Mouse (Mus musculus): ENCODE measurements around the gene Hoxc8. TPM values are rescaled to one million over a fixed set of nuclear protein-coding genes. Genes with fewer than 3 reads are reported as not detected.

Hoxc8 gene
- polyA plus RNA-seq, 1 experiment from 2014 or later = not detected

GRCm38 (mm10) chr15:102955833-102956640, 34.4 kb upstream of the Hoxc8 start:
- H3K4me1 ChIP-seq = no peaks in the 10 kb centered on the region
- no peaks in the 10 kb centered on the region for H3K36me3 ChIP-seq (ENCODE audit: poor library complexity, severe bottlenecking)
- peaks cover 99% of the 10 kb centered on the region for H3K27me3 ChIP-seq
- no peaks in the 10 kb centered on the region for H3K9me3 ChIP-seq (replicated peaks)
- H3K4me2 ChIP-seq = no peak overlapping the region
- H3K4me3 ChIP-seq = no peak overlapping the region
- H3K9ac ChIP-seq = no peak overlapping the region
- WGBS = 1% methylated on average over 40 of the region's 40 CpGs
- ATAC-seq = no peak
- H3K27ac ChIP-seq = no peak overlapping the region

DNA sequence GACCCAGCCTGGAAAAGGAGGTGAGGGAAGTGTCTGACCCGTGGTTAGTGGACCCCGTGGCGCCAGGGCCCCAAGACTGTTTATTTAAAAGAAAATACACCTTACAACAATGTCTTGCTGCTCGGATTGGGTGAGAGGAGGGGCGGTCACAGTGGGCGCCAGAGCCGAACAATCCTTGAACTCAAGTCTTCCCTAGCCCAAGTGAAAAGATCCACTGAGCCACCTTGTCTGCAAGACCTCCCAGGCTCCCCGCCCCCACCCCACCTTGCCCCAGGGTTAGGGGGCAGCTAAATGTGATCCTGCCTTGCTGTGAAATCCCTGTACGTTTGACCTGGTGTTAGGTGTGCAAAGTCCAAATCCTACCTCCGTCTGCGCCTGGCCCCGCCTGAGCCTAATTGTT, 33.5 kb upstream of the Hoxc8 start:
- WGBS = under 1% methylated on average over 12 of the region's 12 CpGs
- Histone ChIP-seq H3K4me1 (no peaks in the 10 kb centered on the region), H3K36me3 (ENCODE audit: poor library complexity, severe bottlenecking) (no peaks in the 10 kb centered on the region), H3K4me2 (no peak overlapping the region), H3K27me3 (peaks cover 99% of the 10 kb centered on the region), H3K27ac (no peak overlapping the region), H3K9me3 (replicated peaks) (no peaks in the 10 kb centered on the region), H3K4me3 (no peak overlapping the region), H3K9ac (no peak overlapping the region)
- ATAC-seq = no peak

DNA sequence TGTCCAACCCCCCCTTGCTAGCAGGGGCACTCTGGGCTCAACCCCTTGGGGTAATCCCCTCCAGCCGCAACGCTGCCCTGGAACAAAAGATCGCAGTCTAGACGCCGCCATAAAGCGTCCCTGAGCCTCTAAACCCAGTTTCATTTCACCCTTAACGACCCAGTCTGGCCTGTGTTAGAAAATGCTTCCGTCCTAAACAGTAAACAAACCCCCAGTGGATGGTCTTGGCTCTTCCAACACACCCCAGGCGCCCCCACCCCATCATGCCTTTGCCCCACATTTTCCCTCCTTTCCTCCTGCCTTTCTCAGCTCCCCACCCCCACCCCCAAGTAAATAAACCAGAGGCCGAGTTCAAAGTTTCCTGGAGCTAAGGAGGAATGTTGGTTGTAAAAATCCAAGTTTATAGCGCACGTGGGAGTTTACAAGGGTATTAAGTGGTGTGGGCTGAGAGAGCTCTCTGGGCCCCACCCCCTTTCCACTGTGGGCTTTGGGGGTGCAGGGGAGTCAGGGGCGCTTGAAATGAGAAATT, 30.7 kb upstream of the Hoxc8 start:
- no peaks in the 10 kb centered on the region for H3K36me3 ChIP-seq (ENCODE audit: poor library complexity, severe bottlenecking)
- WGBS = under 1% methylated on average over 13 of the region's 13 CpGs

GRCm38 (mm10) chr15:102961728-102962127, 28.7 kb upstream of the Hoxc8 start:
- no peak overlapping the region for H3K4me3 ChIP-seq
- WGBS = 2% methylated on average over 6 of the region's 6 CpGs
- no peak overlapping the region for H3K27ac ChIP-seq
- no peak overlapping the region for H3K4me2 ChIP-seq
- H3K27me3 ChIP-seq = peaks cover 98% of the 10 kb centered on the region
- no peaks in the 10 kb centered on the region for H3K36me3 ChIP-seq (ENCODE audit: poor library complexity, severe bottlenecking)
- no peak for ATAC-seq
- H3K4me1 ChIP-seq = peaks cover 5% of the 10 kb centered on the region; the same call in 1 of the 2 replicates
- no peak overlapping the region for H3K9ac ChIP-seq
- no peaks in the 10 kb centered on the region for H3K9me3 ChIP-seq (replicated peaks)

More for the DNA sequence above, 30.7 kb upstream of the Hoxc8 start:
- H3K27me3 ChIP-seq = peaks cover 98% of the 10 kb centered on the region
- no peak for ATAC-seq
- H3K4me2 ChIP-seq = no peak overlapping the region
- H3K27ac ChIP-seq = no peak overlapping the region
- no peaks in the 10 kb centered on the region for H3K9me3 ChIP-seq (replicated peaks)
- H3K9ac ChIP-seq = no peak overlapping the region
- H3K4me1 ChIP-seq = no peaks in the 10 kb centered on the region
- H3K4me3 ChIP-seq = no peak overlapping the region

GRCm38 (mm10) chr15:102962492-102962891, 27.9 kb upstream of the Hoxc8 start:
- Histone ChIP-seq H3K27me3 (peaks cover 98% of the 10 kb centered on the region), H3K36me3 (ENCODE audit: poor library complexity, severe bottlenecking) (no peaks in the 10 kb centered on the region), H3K9me3 (replicated peaks) (no peaks in the 10 kb centered on the region), H3K27ac (no peak overlapping the region), H3K4me2 (no peak overlapping the region), H3K9ac (no peak overlapping the region), H3K4me1 (peaks cover 6% of the 10 kb centered on the region; the same call in 1 of the 2 replicates), H3K4me3 (no peak overlapping the region)
- WGBS = 2% methylated on average over 13 of the region's 13 CpGs
- ATAC-seq = no peak

DNA sequence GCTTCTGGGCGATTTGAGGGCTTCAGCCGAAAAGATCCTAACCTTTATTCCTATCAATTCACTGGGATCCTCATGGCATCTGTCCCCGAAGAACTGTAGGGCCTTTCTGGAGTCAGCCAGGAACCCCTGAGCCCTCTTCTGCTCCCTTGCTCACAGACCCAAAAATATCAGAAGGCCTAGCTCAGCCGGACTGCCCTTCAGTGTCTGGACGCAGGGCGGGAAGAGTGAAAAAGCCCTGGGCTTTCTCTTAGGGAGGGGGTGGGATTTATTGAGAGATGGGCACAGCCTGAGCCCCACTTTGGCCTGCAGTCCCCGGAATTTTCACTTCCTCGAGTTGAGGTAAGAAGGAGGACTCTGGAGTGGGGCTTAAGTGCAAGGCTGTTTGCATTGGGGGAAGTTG, 27.1 kb upstream of the Hoxc8 start:
- H3K4me2 ChIP-seq = no peak overlapping the region
- no peak for ATAC-seq
- H3K27ac ChIP-seq = no peak overlapping the region
- H3K9ac ChIP-seq = no peak overlapping the region
- no peaks in the 10 kb centered on the region for H3K36me3 ChIP-seq (ENCODE audit: poor library complexity, severe bottlenecking)
- H3K27me3 ChIP-seq = peaks cover 97% of the 10 kb centered on the region
- H3K9me3 ChIP-seq (replicated peaks) = no peaks in the 10 kb centered on the region
- peaks cover 6% of the 10 kb centered on the region; the same call in 1 of the 2 replicates for H3K4me1 ChIP-seq
- whole genome bisulfite sequencing = 1% methylated on average over 8 of the region's 8 CpGs
- H3K4me3 ChIP-seq = no peak overlapping the region

- no peak overlapping the region for H3K9ac ChIP-seq
- H3K27me3 ChIP-seq = peaks cover 97% of the 10 kb centered on the region
- H3K4me3 ChIP-seq = no peak overlapping the region
- H3K9me3 ChIP-seq (replicated peaks) = no peaks in the 10 kb centered on the region
- no peak overlapping the region for H3K4me2 ChIP-seq
- no peak overlapping the region for H3K27ac ChIP-seq
- 1% methylated on average over 28 of the region's 28 CpGs for WGBS
- ATAC-seq = no peak
- H3K4me1 ChIP-seq = peaks cover 6% of the 10 kb centered on the region; the same call in 1 of the 2 replicates
- H3K36me3 ChIP-seq (ENCODE audit: poor library complexity, severe bottlenecking) = no peaks in the 10 kb centered on the region
Measured at GRCm38 (mm10) chr15:102963671-102964640, 26.5 kb upstream of the Hoxc8 start.

DNA sequence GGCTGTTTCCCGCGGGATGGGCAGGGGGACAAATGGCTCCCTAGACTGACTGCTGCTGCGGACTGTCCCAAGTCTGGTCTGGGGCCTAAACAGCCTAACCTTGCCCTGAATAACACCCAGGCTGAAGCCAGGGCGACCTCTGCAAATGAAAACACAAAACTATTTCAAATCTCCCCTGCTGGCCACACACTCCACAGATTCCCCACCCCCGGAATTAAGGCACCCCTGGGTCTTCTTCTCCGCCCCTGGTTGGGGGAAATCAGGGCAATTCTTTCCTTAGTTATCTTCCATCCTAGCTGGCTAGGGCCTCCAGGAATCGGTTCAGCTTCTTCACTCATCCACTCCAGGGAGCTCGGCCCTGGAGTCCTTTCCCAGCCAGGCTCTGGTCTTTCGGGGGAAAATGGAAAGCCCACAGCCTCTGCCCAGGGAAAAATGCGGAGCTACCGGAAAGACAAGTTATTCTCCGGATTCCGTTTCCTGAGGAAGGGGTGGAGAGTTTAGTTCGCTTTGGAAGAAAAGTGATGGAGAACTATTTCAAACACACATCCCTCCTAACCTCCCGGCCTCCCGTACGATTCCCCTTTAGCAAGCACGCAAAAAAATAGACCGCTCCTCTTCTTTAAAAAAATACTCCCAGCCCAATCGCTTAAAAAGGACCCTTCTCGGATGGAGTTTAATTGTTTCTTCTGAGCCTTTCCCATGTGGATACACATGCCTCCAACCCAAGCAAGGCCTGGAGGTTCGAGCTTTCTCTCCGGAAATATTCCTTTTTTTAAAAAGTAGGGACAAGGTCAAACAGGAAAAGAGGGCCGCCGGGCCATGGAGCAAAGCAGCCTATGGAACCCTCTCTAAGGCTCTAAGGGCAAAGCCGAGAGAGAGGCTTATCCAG, 25.2 kb upstream of the Hoxc8 start:
- H3K9me3 ChIP-seq (replicated peaks) = no peaks in the 10 kb centered on the region
- H3K9ac ChIP-seq = no peak overlapping the region
- 3% methylated on average over 26 of the region's 26 CpGs for WGBS
- H3K27me3 ChIP-seq = peaks cover 97% of the 10 kb centered on the region
- H3K36me3 ChIP-seq (ENCODE audit: poor library complexity, severe bottlenecking) = no peaks in the 10 kb centered on the region
- no peak overlapping the region for H3K4me2 ChIP-seq
- H3K4me3 ChIP-seq = no peak overlapping the region
- H3K27ac ChIP-seq = no peak overlapping the region
- H3K4me1 ChIP-seq = peaks cover 6% of the 10 kb centered on the region; the same call in 1 of the 2 replicates
- no peak for ATAC-seq

GRCm38 (mm10) chr15:102965892-102966775, 24.3 kb upstream of the Hoxc8 start:
- Histone ChIP-seq H3K4me1 (peaks cover 6% of the 10 kb centered on the region; the same call in 1 of the 2 replicates), H3K36me3 (ENCODE audit: poor library complexity, severe bottlenecking) (no peaks in the 10 kb centered on the region), H3K4me2 (no peak overlapping the region; the same call in 1 of the 2 replicates), H3K27ac (no peak overlapping the region), H3K4me3 (0 out of 2 replicates have a peak overlapping the region, but pooled peaks have one; percentile 1), H3K9ac (no peak overlapping the region), H3K27me3 (peaks cover 97% of the 10 kb centered on the region), H3K9me3 (replicated peaks) (no peaks in the 10 kb centered on the region)
- ATAC-seq = peak; percentile 57; the same call in 1 of the 2 replicates
- WGBS = 2% methylated on average over 28 of the region's 30 CpGs

- ATAC-seq = 0 out of 2 replicates have a peak, but pooled peaks have one; percentile 8
- Histone ChIP-seq H3K4me2 (no peak within 1 kb of the TSS; the same call in 1 of the 2 replicates), H3K4me3 (0 out of 2 replicates have a peak within 1 kb of the TSS, but pooled peaks have one; percentile 1)
Measured at GRCm38 (mm10) chr15:102966776-102967311, 23.6 kb upstream of the Hoxc8 start, which contains the start of gene Hoxc10. Gene Hoxc10, plus strand, starts transcription at chr15:102966796.

More at GRCm38 (mm10) chr15:102966776-102967311, 23.6 kb upstream of the Hoxc8 start, which contains the start of gene Hoxc10:
- H3K36me3 ChIP-seq (ENCODE audit: poor library complexity, severe bottlenecking) = no peaks in the 10 kb centered on the region
- peaks cover 6% of the 10 kb centered on the region; the same call in 1 of the 2 replicates for H3K4me1 ChIP-seq
- 4% methylated on average over 27 of the region's 27 CpGs for WGBS
- no peaks in the 10 kb centered on the region for H3K9me3 ChIP-seq (replicated peaks)
- peaks cover 97% of the 10 kb centered on the region for H3K27me3 ChIP-seq
- H3K27ac ChIP-seq = no peak within 1 kb of the TSS
- H3K9ac ChIP-seq = no peak within 1 kb of the TSS

Measured in forebrain, embryonic 13.5 days (tissue).